Mouse (Mus musculus): ENCODE data around the gene Stat2.

- TF ChIP-seq CTCF (IDR thresholded peaks at IDR 0.05; ENCODE audit: low read depth) (no peak), EP300 (IDR thresholded peaks at IDR 0.05; ENCODE audit: low read depth) (no peak)
Observed at GRCm38 (mm10) chr10:128336195-128336594, 65.8 kb downstream of the Stat2 start.

All from heart, postnatal 0 days (tissue).